Mouse (Mus musculus) heart, embryonic 16.5 days (tissue): Measurements from ENCODE around the gene Cblc. TPM values are rescaled to one million over a fixed set of nuclear protein-coding genes. Genes with fewer than 3 reads are reported as not detected.

Experiments
- ATAC-seq: fragments of 200-750 bp; cut with Nextera tagmentation; replicated peaks from 2 replicates; pipeline ENCODE4 v1.8.0; 2017; ENCODE audit warnings: moderate number of reproducible peaks; ENCODE audit not compliant: insufficient read depth, low FRiP score; ENCODE audit errors: extremely low read depth
- H3K27ac ChIP-seq: fragments of 300-500 bp; sonication (generic); 2 replicates; pipeline ENCODE4 v1.5.1; 2014; ENCODE audit warnings: mild to moderate bottlenecking, low read length, control low read depth, moderate library complexity
- H3K27me3 ChIP-seq: fragments of 300-500 bp; sonication (generic); 2 replicates; pipeline ENCODE4 v1.6.1; 2014; ENCODE audit warnings: low read length, mixed read lengths; ENCODE audit not compliant: control insufficient read depth, insufficient read depth
- H3K36me3 ChIP-seq: fragments of 300-500 bp; sonication (generic); 2 replicates; pipeline ENCODE4 v1.6.1; 2014; ENCODE audit not compliant: control insufficient read depth, insufficient read depth
- H3K4me1 ChIP-seq: fragments of 300-500 bp; sonication (generic); 2 replicates; pipeline ENCODE4 v1.6.1; 2014; ENCODE audit warnings: low read length, mixed read lengths; ENCODE audit not compliant: control insufficient read depth, insufficient read depth
- H3K4me2 ChIP-seq: fragments of 300-500 bp; sonication (generic); 2 replicates; pipeline ENCODE4 v1.6.1; 2014; ENCODE audit warnings: low read depth, mild to moderate bottlenecking, control low read depth, low read length
- H3K4me3 ChIP-seq: fragments of 300-500 bp; sonication (generic); 2 replicates; pipeline ENCODE4 v1.5.1; 2014; ENCODE audit warnings: mild to moderate bottlenecking, control low read depth, low read length
- H3K9ac ChIP-seq: fragments of 300-500 bp; sonication (generic); 2 replicates; pipeline ENCODE4 v1.6.1; 2014; ENCODE audit warnings: low read length, control low read depth
- H3K9me3 ChIP-seq: fragments of 300-500 bp; sonication (generic); replicated peaks from 2 replicates; pipeline ENCODE4 v1.6.1; 2016; ENCODE audit warnings: low read length; ENCODE audit not compliant: control insufficient read depth
- WGBS: fragments of 180-500 bp; shearing (Covaris S2); extraction: QIAGEN DNeasy Blood & Tissue Kit; methylation state at CpG from one replicate; pipeline ENCODE4 v1.1.7; 2014; 5-methylcytosine and 5-hydroxymethylcytosine counted together
- polyA plus RNA-seq: library from polyadenylated mRNA; unstranded; fragments of >200 nt; fragmentation: Nextera tagmentation; extraction: Ambion mirVana; gene quantifications from 2 replicates; pipeline ENCODE4 v1.2.1, GENCODE M21; 2015

Gene Cblc
- polyA plus RNA-seq, 1 experiment from 2014 or later, result 1.2 TPM

- Histone ChIP-seq H3K9me3 (no peaks in the 10 kb centered on the region), H3K9ac (no peak overlapping the region), H3K27ac (no peak overlapping the region), H3K4me2 (no peak overlapping the region), H3K4me3 (no peak overlapping the region), H3K36me3 (peaks cover 36% of the 10 kb centered on the region), H3K4me1 (peaks cover 5% of the 10 kb centered on the region), H3K27me3 (no peaks in the 10 kb centered on the region)
- WGBS, result 83% methylated on average over 16 of the region's 16 CpGs
- no peak for ATAC-seq
Observed at GRCm38 (mm10) chr7:19736389-19737057, 60.1 kb downstream of the Cblc start.

- Histone ChIP-seq H3K4me1 (no peaks in the 10 kb centered on the region), H3K27me3 (no peaks in the 10 kb centered on the region), H3K9ac (no peak overlapping the region), H3K36me3 (peaks cover 51% of the 10 kb centered on the region), H3K4me2 (no peak overlapping the region), H3K27ac (no peak overlapping the region), H3K4me3 (no peak overlapping the region), H3K9me3 (no peaks in the 10 kb centered on the region)
- 69% methylated on average over 10 of the region's 10 CpGs for WGBS
- no peak for ATAC-seq
Observed at GRCm38 (mm10) chr7:19734178-19734666, 62.4 kb downstream of the Cblc start.

Other genes with a start within 250 kb of the Cblc start
- gene Ppp1r37, start 233.7 kb downstream of the Cblc start, polyA plus RNA-seq, result 18.2 and 21.1 TPM in 2 replicates
- gene Zfp296, start 219.5 kb downstream of the Cblc start, polyA plus RNA-seq, result 0.24 and 0.66 TPM in 2 replicates
- gene Gemin7, start 219.2 kb downstream of the Cblc start, polyA plus RNA-seq, result 125 and 127 TPM in 2 replicates
- 31.9 and 35.1 TPM in 2 replicates for gene Clasrp, start 192.3 kb downstream of the Cblc start, polyA plus RNA-seq
- gene Relb, start 167.4 kb downstream of the Cblc start, polyA plus RNA-seq, result 8.3 and 12.4 TPM in 2 replicates
- gene Clptm1, start 131.8 kb downstream of the Cblc start, polyA plus RNA-seq, result 74.3 and 81.9 TPM in 2 replicates
- 1.2 and 2.6 TPM in 2 replicates for gene Apoc2, start 118.9 kb downstream of the Cblc start, polyA plus RNA-seq
- gene Gm44805, start 115.4 kb downstream of the Cblc start, polyA plus RNA-seq, result 0.38 TPM in 1 of 2 replicates, not detected in the other
- gene Apoc4, start 115.3 kb downstream of the Cblc start, polyA plus RNA-seq, result 0.22 and 0.37 TPM in 2 replicates
- gene Apoc1, start 104.1 kb downstream of the Cblc start, polyA plus RNA-seq, result 8.9 and 9.2 TPM in 2 replicates
- 588 and 662 TPM in 2 replicates for gene Apoe, start 97.6 kb downstream of the Cblc start, polyA plus RNA-seq
- gene Tomm40, start 81.4 kb downstream of the Cblc start, polyA plus RNA-seq, result 146 and 158 TPM in 2 replicates
- gene Nectin2, start 46.3 kb downstream of the Cblc start, polyA plus RNA-seq, result 63.5 and 76.8 TPM in 2 replicates
- gene Bcam, start 25.8 kb downstream of the Cblc start, polyA plus RNA-seq, result 413 and 444 TPM in 2 replicates
- gene Bcl3, start 26.0 kb upstream of the Cblc start, polyA plus RNA-seq, result 3.1 and 4.1 TPM in 2 replicates
- gene Gm19345, start 55.2 kb upstream of the Cblc start, polyA plus RNA-seq, result not detected in 2 replicates
- gene Ceacam16, start 64.5 kb upstream of the Cblc start, polyA plus RNA-seq, result not detected in 2 replicates
- gene Ceacam19, start 91.2 kb upstream of the Cblc start, polyA plus RNA-seq, result 0.04 TPM in 1 of 2 replicates, not detected in the other
- gene Pvr, start 124.4 kb upstream of the Cblc start, polyA plus RNA-seq, result 17.6 and 19.0 TPM in 2 replicates
- gene Igsf23, start 153.9 kb upstream of the Cblc start, polyA plus RNA-seq, result 1.8 and 2.2 TPM in 2 replicates
- gene Ceacam20, start 168.6 kb upstream of the Cblc start, polyA plus RNA-seq, result 0.11 TPM in 1 of 2 replicates, not detected in the other
- 0.04 TPM in 1 of 2 replicates, not detected in the other for gene Nlrp9b, start 194.7 kb upstream of the Cblc start, polyA plus RNA-seq